Mouse (Mus musculus) ES-Bruce4 (cell line): ENCODE data around the gene Bhlhe40. TPM values are rescaled to one million over a fixed set of nuclear protein-coding genes. Genes with fewer than 3 reads are reported as not detected.

Experiments
- H3K27ac ChIP-seq: 2 replicates; pipeline ENCODE4 v1.5.1; 2012; ENCODE audit warnings: low read length, inconsistent platforms; ENCODE audit not compliant: insufficient read depth
- H3K27me3 ChIP-seq: 2 replicates; pipeline ENCODE4 v1.6.1; 2012; ENCODE audit warnings: mild to moderate bottlenecking, low read length, inconsistent platforms; ENCODE audit not compliant: control insufficient read depth, poor library complexity, insufficient read depth, severe bottlenecking
- H3K36me3 ChIP-seq: 2 replicates; pipeline ENCODE4 v1.6.1; 2012; ENCODE audit warnings: inconsistent platforms, mild to moderate bottlenecking, low read length, moderate library complexity; ENCODE audit not compliant: control insufficient read depth, poor library complexity, insufficient read depth, severe bottlenecking
- H3K4me1 ChIP-seq: one replicate; pipeline ENCODE4 v1.8.1; 2011; ENCODE audit warnings: low read length; ENCODE audit not compliant: control insufficient read depth, insufficient read depth
- H3K4me3 ChIP-seq: 2 replicates; pipeline ENCODE4 v1.5.1; 2011; ENCODE audit warnings: low read depth, mild to moderate bottlenecking, low read length
- H3K9ac ChIP-seq: 2 replicates; pipeline ENCODE4 v1.6.1; 2012; ENCODE audit warnings: low read depth, mild to moderate bottlenecking, inconsistent platforms; ENCODE audit not compliant: poor library complexity, severe bottlenecking
- H3K9me3 ChIP-seq: replicated peaks from 2 replicates; pipeline ENCODE4 v1.6.1; 2012; ENCODE audit warnings: mild to moderate bottlenecking, low read length, inconsistent platforms; ENCODE audit not compliant: control insufficient read depth, poor library complexity, insufficient read depth, severe bottlenecking
- CTCF ChIP-seq: IDR thresholded peaks from one replicate; pipeline ENCODE4 v1.8.1; 2011; ENCODE audit warnings: low read depth, low read length
- EP300 ChIP-seq: IDR thresholded peaks from 2 replicates; pipeline ENCODE4 v1.6.1; 2011; ENCODE audit warnings: low read depth, low read length; ENCODE audit not compliant: insufficient read depth
- POLR2A ChIP-seq: IDR thresholded peaks from one replicate; pipeline ENCODE4 v1.8.1; 2011; ENCODE audit warnings: low read length; ENCODE audit not compliant: insufficient read depth
- polyA plus RNA-seq: library from polyadenylated mRNA; stranded (reverse); fragments of >200 nt; gene quantifications from 2 replicates; pipeline ENCODE4 v1.2.4, GENCODE M21; 2011; ENCODE audit warnings: low read depth; ENCODE audit not compliant: missing spikeins, insufficient read depth, insufficient read length

The Bhlhe40 gene
- polyA plus RNA-seq, 1 experiment: 39.2 TPM

DNA sequence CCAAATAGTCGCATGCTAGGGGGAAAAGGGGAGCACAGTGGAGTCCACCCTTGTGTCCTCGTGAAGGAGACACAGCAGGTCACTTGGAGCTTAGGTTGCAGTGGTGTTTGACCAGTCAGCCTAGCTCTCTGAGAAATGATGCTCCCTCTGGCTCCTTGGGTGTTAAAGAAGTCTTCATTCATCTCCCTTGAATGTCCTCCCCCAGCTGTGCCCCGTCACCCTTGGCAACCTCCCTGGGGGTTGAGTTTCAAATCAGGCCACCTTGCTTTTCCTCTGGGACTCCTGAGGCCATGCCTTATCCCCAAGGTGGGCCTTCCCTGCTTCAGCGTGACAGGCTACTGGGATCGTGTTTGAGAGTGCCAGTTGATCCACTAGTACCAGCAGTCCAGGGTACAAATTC, 17.8 kb downstream of the Bhlhe40 start:
- Histone ChIP-seq H3K27me3 (no peaks in the 10 kb centered on the region), H3K36me3 (no peaks in the 10 kb centered on the region), H3K4me3 (no peak overlapping the region), H3K9me3 (no peaks in the 10 kb centered on the region), H3K27ac (no peak overlapping the region), H3K9ac (no peak overlapping the region), H3K4me1 (peaks cover 3% of the 10 kb centered on the region)
- no peak for TF ChIP-seq POLR2A
- no peak for TF ChIP-seq EP300
- no peak for TF ChIP-seq CTCF

DNA sequence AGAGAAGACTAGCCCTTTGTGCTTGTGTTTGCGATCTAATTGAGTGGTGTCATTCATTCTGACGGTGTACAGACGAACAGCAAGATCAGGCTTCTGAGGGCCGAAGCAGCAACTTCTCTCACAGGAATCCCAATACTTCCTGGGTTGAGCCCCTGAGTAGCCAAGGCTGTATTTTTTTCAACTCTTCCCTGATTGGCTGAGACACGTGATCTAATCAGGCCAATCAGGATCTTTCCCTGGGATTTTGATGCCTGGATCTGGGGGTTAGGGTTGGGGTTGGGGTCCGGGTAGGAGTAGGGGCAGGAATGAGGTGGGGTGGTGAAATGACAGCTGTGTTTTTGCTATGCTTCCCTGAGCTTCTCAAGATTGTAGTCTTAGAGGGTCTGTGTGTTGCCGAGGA, 20.1 kb downstream of the Bhlhe40 start:
- peaks cover 3% of the 10 kb centered on the region for H3K4me1 ChIP-seq
- no peaks in the 10 kb centered on the region for H3K9me3 ChIP-seq
- TF ChIP-seq EP300: no peak
- no peak for TF ChIP-seq POLR2A
- no peak for TF ChIP-seq CTCF
- H3K9ac ChIP-seq: no peak overlapping the region
- no peaks in the 10 kb centered on the region for H3K36me3 ChIP-seq
- no peak overlapping the region for H3K4me3 ChIP-seq
- H3K27ac ChIP-seq: no peak overlapping the region
- no peaks in the 10 kb centered on the region for H3K27me3 ChIP-seq

DNA sequence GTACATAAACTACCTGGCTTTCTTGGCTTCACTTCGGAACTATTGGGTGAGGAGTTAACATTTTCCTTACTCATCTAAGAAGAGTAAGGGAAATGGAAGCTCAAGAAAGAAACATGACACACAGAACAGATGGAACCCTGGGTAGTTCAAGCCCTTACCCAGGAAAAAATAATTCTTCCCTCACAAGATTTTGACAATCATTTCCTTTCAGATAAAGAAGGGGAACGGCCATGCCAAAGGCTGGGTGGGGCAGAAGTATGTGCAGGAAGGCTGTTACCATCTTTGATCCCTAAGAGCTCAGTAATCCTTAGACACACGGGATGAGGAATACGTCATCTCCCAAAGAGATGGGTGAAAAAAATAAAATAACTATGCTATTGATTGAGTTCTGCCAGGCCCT, 20.7 kb downstream of the Bhlhe40 start:
- no peaks in the 10 kb centered on the region for H3K36me3 ChIP-seq
- no peak overlapping the region for H3K27ac ChIP-seq
- no peaks in the 10 kb centered on the region for H3K27me3 ChIP-seq
- no peak overlapping the region for H3K4me3 ChIP-seq
- TF ChIP-seq EP300 (no peak), CTCF (no peak), POLR2A (no peak)
- H3K4me1 ChIP-seq: peaks cover 5% of the 10 kb centered on the region
- no peaks in the 10 kb centered on the region for H3K9me3 ChIP-seq
- no peak overlapping the region for H3K9ac ChIP-seq

DNA sequence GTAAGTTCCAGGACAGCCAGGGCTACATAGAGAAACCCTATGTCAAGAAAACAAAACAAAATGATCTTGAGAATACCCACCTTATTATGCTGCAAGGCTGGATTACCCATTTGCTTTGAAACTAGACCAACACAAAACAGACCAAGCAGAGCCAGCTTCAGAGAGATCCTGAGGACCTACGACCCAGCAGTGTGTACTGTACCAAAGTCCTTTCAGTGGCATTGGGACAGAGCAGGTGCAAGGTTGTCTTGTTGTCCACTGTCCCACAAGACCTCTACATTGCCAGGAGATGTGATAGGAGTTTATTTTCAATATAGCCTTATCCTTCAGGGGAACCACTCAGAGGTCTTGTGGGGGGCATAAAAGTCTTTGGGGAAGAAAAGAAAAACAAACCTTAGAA, 22.7 kb downstream of the Bhlhe40 start:
- no peak for TF ChIP-seq POLR2A
- no peak for TF ChIP-seq EP300
- peaks cover 14% of the 10 kb centered on the region for H3K4me1 ChIP-seq
- H3K27me3 ChIP-seq: no peaks in the 10 kb centered on the region

DNA sequence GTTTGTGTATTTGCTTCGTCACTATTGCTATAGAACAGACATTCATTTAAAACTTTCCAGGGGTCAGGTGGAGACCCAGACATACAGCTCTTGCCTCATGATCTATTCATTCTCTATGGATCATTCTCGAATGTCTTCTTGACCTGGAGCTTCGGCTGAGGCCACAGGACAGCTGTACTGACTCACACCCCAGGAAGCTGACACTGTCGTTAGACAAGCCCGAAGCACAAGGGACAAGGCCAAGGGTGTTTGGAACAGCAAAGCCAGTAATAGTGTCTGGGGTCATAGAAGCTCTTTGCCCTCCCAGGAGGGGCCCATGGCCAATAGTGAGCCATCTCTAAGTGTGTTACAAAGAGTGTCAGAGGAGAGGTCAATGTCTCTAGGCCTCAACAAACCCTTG, 24.0 kb downstream of the Bhlhe40 start:
- no peak for TF ChIP-seq EP300
- TF ChIP-seq POLR2A: no peak
- no peak for TF ChIP-seq CTCF
- Histone ChIP-seq H3K9ac (no peak overlapping the region), H3K27me3 (no peaks in the 10 kb centered on the region), H3K27ac (no peak overlapping the region), H3K4me3 (no peak overlapping the region), H3K4me1 (peaks cover 14% of the 10 kb centered on the region), H3K36me3 (no peaks in the 10 kb centered on the region), H3K9me3 (no peaks in the 10 kb centered on the region)

More for the DNA sequence above, 22.7 kb downstream of the Bhlhe40 start:
- Histone ChIP-seq H3K9me3 (no peaks in the 10 kb centered on the region), H3K4me3 (no peak overlapping the region), H3K27ac (no peak overlapping the region), H3K9ac (no peak overlapping the region), H3K36me3 (no peaks in the 10 kb centered on the region)

DNA sequence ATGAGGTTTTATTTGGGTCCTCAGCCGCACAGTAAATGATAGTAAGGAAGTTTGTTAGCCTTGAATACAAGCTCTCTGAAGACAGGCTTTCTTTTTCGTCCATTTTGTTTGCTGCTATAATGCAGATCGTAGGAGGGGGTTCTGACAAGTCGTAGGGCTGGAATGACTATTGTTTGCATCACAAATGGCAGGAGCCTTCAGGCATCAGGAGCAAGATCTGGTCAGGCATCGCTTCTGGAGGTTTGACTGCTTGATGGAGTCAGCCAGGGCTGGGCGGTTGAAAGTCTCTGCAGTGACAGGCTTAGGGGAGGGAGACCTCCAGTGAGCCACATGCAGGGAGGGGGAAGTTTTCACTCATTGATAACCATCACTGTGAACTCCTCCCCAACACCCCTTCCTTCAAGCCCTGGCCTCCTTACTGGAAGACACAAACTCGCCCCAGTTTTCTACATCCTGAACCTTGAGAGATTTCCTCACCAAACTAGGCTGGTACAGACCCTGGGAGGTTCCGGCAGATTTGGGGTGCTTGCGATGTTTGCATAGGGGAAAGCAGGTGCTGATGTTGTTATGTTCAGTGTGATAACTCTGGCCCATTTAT, 25.4 kb downstream of the Bhlhe40 start:
- Histone ChIP-seq H3K27ac (peak overlapping the region; percentile 57), H3K4me3 (no peak overlapping the region), H3K4me1 (peaks cover 14% of the 10 kb centered on the region), H3K9me3 (no peaks in the 10 kb centered on the region), H3K36me3 (no peaks in the 10 kb centered on the region), H3K27me3 (no peaks in the 10 kb centered on the region), H3K9ac (no peak overlapping the region)
- peak; percentile 96 for TF ChIP-seq EP300
- TF ChIP-seq CTCF: no peak
